13 mouse cellular contexts compared by ENCODE assay signal in the genomic region with DNA sequence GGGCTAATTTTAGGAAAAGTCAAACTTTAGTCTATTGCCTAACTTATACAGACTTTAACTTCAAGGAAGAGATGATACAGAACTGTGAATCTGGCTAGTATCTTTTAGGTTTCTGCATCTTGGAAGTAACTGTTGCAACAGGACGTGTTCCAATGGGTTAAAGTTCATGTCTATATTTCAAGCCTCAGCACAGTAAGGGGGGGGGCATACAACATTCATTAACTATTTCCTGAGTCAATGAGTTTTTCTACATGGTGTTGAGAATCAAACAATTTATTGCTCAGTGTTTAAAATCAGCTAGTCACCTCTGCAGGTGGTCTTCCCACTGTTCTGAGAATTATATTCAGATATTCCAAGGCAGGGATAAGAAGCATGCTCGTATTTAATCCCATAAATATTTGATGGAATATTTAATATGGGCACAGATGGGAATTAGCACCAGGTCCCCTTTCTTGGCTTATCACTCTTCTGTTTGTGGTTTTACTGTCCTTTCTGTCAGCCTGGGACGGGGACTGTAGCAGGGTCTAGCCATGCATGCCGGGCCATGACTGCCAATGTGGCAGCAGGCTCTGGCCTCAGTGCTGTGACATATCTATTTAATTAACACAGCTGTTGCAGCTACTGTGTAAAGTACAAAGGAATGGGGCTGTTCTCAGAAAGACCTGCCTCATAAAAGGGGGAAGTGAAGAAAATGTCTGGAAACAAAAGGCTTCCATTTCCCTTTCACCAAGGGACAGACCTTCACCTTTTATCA.
DNase-seq lines count a peak whose midpoint lies in the region; ATAC-seq and TF ChIP-seq lines count a peak whose summit lies in the region.
"Had no signal": no experiment of that assay in that cellular context is flagged by ENCODE, and none has a peak within 500 bp of the region (broad histone marks: within the 10 kb centered on the region; RNA-seq: fewer than 3 reads in every experiment).

No protein-coding gene starts in this region.

- DNase-seq in embryo, embryonic 10 days (ENCODE audit: low spot score) = peak; percentile 18
- no peak for DNase-seq in embryo, embryonic 10.5 days (ENCODE audit: low spot score)
- DNase-seq in left cerebral cortex, postnatal 4 days = peak; percentile 15
- DNase-seq in left cerebral cortex, postnatal 10 days (ENCODE audit: extremely low spot score in 1 of 2, low spot score in 2 of 2) = no peak
- peak; percentile 42 for DNase-seq in retina, embryonic 14.5 days (ENCODE audit: low spot score)
- no peak for DNase-seq in lung, adult 2 months
- DNase-seq: cerebellum, adult 11-12 months; heart, adult 11 months; heart, postnatal 10 days; lung, adult 18-20 months had no signal

- H3K36me3 ChIP-seq in intestine, embryonic 16.5 days (ENCODE audit: control insufficient read depth, insufficient read depth, low read length) = no peaks in the 10 kb centered on the region
- H3K36me3 ChIP-seq: embryonic facial prominence, embryonic 12.5 days had no signal

- 0 out of 2 replicates have a peak, but pooled peaks have one; percentile 21 for ATAC-seq in intestine, embryonic 16.5 days
- no peak for ATAC-seq in erythroid progenitor cell, adult 5-6 weeks (replicated peaks; ENCODE audit: low FRiP score, poor library complexity, severe bottlenecking)

- no peak overlapping the region for H3K9ac ChIP-seq in intestine, embryonic 16.5 days (ENCODE audit: low read depth, low read length)
- H3K9ac ChIP-seq: embryonic facial prominence, embryonic 12.5 days had no signal

- 0 out of 2 replicates have a peak, but pooled peaks cover 2% of the 10 kb centered on the region for H3K4me1 ChIP-seq in intestine, embryonic 16.5 days (ENCODE audit: control insufficient read depth, insufficient read depth, low read length)
- no peaks in the 10 kb centered on the region; the same call in 1 of the 2 replicates for H3K4me1 ChIP-seq in lung, adult 2 months (ENCODE audit: control insufficient read depth, insufficient read depth, low read length)
- H3K4me1 ChIP-seq: embryonic facial prominence, embryonic 12.5 days had no signal

- H3K27me3 ChIP-seq in intestine, embryonic 16.5 days (replicated peaks; ENCODE audit: control insufficient read depth, insufficient read depth, low read length) = no peaks in the 10 kb centered on the region
- H3K27me3 ChIP-seq: embryonic facial prominence, embryonic 12.5 days had no signal

- intact Hi-C loops in left cerebral cortex, postnatal 4 days (cut with DNase I) = no loop called here
- intact Hi-C loops in left cerebral cortex, postnatal 10 days (cut with DNase I) = no loop called here

- no peak for TF ChIP-seq CTCF in lung, adult 2 months (IDR thresholded peaks at IDR 0.05; ENCODE audit: insufficient read depth, low read length)

- 53% methylated on average over 4 of the region's 4 CpGs for WGBS in intestine, embryonic 16.5 days
- WGBS in lung, adult 2 months = 83% methylated on average over 4 of the region's 4 CpGs

- no peaks in the 10 kb centered on the region for H3K9me3 ChIP-seq in intestine, embryonic 16.5 days (ENCODE audit: control insufficient read depth, low read length)
- H3K9me3 ChIP-seq: embryonic facial prominence, embryonic 12.5 days had no signal

- no peak overlapping the region for H3K4me2 ChIP-seq in intestine, embryonic 16.5 days (ENCODE audit: low read depth, low read length)
- H3K4me2 ChIP-seq: embryonic facial prominence, embryonic 12.5 days had no signal

- H3K4me3 ChIP-seq in intestine, embryonic 16.5 days (ENCODE audit: low read length) = no peak overlapping the region
- H3K4me3 ChIP-seq in lung, adult 2 months (replicated peaks; ENCODE audit: extremely low read depth, low read depth, low read length) = no peak overlapping the region
- H3K4me3 ChIP-seq: embryonic facial prominence, embryonic 12.5 days had no signal

- no peak for TF ChIP-seq POLR2A in lung, adult 2 months (IDR thresholded peaks at IDR 0.05; ENCODE audit: borderline replicate concordance, extremely low read depth, low read depth, low read length)

- no peak overlapping the region for H3K27ac ChIP-seq in intestine, embryonic 16.5 days (ENCODE audit: low read length)
- H3K27ac ChIP-seq: embryonic facial prominence, embryonic 12.5 days had no signal

Comparison
In these comparisons a context has a peak if more than half of its experiments do, and no peak if none do; other contexts are left out.
1. DNase-seq: peak in embryo, embryonic 10 days (single experiment), left cerebral cortex, postnatal 4 days (single experiment) and retina, embryonic 14.5 days (single experiment); none in embryo, embryonic 10.5 days (single experiment), left cerebral cortex, postnatal 10 days (0 of 2) and lung, adult 2 months (single experiment).